Mouse (Mus musculus): ENCODE results near the gene Pitpnc1. TPM values are rescaled to one million over a fixed set of nuclear protein-coding genes. Genes with fewer than 3 reads are reported as not detected.

Gene Pitpnc1
- polyA plus RNA-seq, 1 experiment, result 2.4 TPM

DNA sequence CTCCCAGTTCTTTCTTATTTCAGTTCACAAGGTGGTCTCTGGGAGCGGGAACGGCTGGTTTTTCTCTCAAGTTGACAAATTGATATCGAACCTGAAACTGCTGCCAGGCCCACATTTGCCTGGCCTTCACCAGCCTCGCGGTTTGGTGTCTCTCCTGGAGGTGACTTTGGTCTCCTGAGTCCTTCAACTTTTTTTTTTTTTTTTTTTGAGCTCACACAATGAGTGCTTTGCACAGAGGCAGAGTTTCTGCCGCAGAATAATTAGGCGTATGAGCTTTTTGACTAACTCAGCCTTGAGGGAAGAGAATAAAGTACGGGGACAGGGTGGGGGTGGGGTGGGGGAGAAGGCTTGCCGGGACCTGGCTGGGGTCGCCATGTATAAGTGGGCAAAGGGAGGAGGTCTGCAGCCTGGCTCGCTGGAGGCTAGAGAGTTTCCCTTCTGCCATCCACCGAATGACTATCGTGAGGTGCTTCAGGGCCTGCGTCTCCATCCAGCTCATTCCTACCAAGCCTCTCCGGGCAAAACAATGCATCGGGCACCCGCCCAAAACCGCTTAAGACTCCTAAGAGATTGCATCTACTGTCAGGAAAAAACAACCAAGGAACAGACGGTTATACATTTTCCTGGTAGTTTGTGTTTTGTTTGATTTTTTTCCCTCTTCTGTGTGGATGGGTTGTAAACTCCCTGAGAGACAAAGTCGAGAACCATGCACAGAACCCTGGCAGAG lies 205.4 kb downstream of the Pitpnc1 start:
- DNase-seq (ENCODE audit: low read depth, low spot score), result no peak
- WGBS, result 79% methylated on average over 20 of the region's 20 CpGs

DNA sequence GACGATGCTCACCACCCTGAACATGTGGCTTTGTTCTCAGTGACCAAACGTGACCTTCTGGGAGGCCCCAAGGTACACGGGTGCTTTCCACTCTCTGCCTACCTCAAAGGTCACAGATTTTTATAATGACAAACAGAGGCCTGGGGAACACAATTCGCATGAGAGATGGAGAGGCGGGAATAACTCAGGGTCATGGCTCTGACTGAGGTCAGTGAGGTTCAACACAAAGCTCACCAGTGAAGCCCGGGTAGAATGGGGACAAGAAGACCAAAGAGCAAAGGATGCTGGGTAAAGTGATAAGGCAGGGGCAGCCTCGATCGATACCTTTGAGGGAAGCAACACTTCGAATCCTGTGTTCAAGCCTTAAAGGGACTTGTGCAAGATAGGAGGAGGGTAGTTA lies 206.7 kb downstream of the Pitpnc1 start:
- DNase-seq (ENCODE audit: low read depth, low spot score), result no peak
- 80% methylated on average over 9 of the region's 9 CpGs for WGBS

DNA sequence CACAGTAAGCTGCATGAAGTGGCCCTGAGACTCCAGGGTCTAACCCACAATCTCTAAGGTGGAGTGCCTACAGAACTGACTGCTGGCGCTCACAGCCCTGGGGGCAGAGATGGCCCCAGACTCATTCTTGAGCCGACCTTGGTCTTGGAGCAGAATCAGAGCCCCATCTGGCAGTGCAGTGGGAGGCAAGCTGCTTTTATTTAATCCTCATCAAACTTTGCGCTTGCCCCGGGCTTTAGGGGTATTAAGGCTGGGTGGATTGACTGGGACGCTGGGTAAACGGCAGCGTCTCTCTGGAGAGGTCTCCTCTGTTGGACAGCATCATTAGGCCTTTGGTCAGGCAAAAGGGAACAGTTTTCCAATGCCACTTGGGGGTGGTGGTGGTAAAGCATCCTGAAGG lies 211.1 kb downstream of the Pitpnc1 start:
- WGBS, result 87% methylated on average over 7 of the region's 7 CpGs
- DNase-seq (ENCODE audit: low read depth, low spot score), result no peak

DNA sequence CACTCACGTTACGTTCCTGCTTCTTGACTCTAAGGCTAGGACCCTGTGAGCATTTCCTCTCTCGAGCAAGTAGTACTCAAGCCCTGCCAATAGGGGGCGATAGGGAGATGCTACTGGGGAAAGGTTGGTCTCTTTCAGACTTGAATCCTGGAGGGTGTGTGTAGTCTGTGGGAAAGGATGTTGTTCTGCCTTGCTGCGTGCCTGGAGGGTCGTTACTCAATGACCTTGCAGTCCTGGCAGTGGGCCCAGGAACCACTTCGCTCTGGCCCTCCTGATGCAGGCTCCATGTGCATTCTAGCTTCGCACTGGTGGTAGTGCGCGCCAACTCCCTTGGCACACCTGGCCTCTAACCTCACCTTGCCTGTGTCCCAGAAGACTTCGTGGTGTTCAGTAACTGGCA lies 215.3 kb downstream of the Pitpnc1 start:
- DNase-seq (ENCODE audit: low read depth, low spot score), result no peak
- WGBS, result 73% methylated on average over 11 of the region's 11 CpGs

DNA sequence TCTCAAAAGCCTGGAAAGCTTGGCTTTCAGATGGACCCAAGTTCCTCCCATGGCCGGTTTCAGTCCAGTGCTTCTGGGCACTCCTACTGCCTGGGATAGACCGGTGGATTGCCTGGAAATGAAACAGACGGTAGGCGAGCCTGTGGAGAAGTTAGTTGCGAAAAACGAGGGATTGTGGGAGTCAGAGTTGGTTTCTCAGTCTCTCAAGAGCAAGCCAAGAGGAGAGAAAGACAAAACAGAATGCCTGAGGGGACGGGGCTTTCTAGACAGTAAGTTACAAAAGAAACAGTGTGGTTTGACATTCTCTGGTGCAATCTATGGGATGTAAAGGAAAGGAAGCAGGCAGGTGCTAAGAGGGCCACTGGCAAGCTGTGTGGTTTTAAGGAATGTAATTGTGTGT lies 216.3 kb downstream of the Pitpnc1 start:
- no peak for DNase-seq (ENCODE audit: low read depth, low spot score)
- WGBS, result 87% methylated on average over 7 of the region's 7 CpGs

DNA sequence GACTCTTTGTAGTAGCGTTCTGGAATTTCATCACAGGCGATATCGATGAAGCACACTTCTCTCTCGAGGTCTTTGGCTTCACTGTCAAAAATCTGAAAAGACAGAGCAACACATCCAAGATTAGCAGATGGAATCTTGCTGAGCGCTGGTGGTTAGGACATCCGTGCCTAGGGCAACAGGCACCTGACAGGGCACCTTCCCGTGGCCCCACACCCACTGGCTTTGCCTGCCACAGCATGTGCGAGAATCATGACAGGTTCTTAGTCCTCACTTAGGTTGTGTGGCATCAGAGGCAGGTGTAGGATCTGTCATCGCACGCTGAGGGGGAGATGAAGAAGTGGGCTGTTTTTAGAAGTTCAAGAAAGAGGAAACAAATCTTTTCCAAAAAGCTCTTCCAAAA lies 218.5 kb downstream of the Pitpnc1 start:
- WGBS, result 92% methylated on average over 10 of the region's 10 CpGs
- DNase-seq (ENCODE audit: low read depth, low spot score), result no peak

DNA sequence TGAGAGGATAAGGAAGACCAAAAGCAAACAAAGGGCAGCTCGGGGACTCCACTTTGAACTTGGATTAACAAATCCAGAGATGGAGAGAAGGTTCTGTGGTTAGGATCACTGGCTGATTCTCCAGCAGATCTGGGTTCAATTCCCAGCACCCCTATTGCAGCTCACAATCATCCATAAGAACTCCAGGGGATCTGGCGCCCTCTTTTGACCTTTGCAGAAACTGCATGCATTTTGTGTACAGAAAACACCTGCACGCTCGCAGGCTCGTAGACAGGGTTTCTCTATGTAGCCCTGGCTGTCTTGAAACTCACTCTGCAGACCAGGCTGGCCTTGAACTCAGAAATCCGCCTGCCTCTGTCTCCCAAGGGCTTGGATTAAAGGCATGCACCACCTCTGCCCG lies 219.0 kb downstream of the Pitpnc1 start:
- 87% methylated on average over 7 of the region's 7 CpGs for WGBS
- DNase-seq (ENCODE audit: low read depth, low spot score), result no peak

DNA sequence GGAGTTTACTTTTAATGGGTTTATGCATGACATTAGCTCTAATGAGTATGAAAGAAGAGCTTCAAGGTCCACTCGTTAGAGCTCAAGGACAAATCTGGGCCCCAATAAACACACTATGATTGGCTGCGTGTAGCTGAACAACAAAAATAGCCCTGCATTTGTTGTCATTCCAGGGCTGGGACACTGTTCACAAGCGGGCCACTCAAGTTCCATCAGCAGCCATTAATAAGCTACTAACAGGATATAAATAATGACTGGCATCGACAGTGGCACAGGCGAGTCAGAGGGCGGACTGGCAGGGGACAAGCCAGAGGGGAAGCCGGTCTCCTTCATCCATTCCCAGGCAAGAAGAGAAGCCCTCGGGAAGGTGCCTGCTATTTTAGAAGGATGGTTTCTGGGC lies 219.6 kb downstream of the Pitpnc1 start:
- DNase-seq (ENCODE audit: low read depth, low spot score), result no peak
- 92% methylated on average over 8 of the region's 8 CpGs for WGBS

DNA sequence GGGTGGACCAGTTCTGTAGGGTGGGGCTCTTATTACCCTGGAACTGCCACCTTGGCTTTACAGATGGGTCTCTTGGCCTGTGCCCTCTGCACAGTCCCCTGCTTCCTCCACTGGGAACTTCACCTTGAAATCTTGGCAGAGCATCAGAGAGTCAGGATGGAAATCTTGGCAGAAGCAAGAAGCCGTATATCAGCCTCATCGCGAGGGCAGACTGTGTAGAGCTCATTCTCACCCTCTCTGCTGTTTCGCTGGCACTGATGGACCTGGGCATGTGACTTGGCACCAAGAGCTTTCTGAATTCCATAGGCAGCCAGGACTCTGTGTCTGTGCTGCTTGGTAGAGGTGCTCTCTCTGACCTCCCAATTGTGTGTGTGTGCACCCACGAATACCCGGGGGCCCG lies 221.7 kb downstream of the Pitpnc1 start:
- no peak for DNase-seq (ENCODE audit: low read depth, low spot score)
- 65% methylated on average over 7 of the region's 7 CpGs for WGBS

DNA sequence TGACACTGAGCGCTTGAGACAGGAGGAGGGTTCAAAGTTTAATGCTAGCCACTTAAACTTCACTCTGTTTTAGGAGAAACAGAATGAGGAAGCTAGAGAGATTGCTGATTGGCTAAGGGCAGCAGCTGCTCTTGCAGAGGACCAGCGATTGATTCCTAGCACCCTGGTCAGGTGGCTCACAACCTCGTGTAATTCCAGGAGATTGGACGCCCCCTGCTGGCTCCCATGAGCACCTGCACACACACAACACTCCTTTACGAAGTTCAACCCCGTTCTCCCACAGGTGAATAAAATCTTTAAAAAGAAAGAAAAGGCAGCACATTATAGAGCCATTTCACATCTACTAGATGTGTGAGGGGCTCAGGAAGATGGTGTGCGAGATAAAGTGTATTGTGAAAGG lies 224.8 kb downstream of the Pitpnc1 start:
- 89% methylated on average over 7 of the region's 7 CpGs for WGBS
- no peak for DNase-seq (ENCODE audit: low read depth, low spot score)

DNA sequence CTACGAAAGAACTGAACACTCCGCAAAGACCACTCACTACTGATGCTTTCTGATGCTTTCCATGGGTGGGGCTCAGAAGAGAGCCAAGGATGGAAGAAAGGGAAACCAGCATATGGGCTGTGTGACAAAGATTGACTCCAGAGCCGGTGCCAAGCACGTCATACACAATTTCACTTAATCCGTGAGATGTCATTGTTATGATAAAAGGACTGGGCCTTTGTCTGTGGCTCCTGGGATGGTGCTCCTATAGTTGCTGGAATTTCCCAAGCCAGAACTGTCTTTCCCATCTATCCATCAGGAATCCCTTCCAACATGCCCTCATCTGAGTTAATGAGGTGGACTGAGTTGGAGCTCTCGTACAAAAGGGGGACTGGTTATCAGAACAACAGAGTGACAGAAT lies 227.4 kb downstream of the Pitpnc1 start:
- DNase-seq (ENCODE audit: low read depth, low spot score), result no peak
- WGBS, result 84% methylated on average over 6 of the region's 6 CpGs

DNA sequence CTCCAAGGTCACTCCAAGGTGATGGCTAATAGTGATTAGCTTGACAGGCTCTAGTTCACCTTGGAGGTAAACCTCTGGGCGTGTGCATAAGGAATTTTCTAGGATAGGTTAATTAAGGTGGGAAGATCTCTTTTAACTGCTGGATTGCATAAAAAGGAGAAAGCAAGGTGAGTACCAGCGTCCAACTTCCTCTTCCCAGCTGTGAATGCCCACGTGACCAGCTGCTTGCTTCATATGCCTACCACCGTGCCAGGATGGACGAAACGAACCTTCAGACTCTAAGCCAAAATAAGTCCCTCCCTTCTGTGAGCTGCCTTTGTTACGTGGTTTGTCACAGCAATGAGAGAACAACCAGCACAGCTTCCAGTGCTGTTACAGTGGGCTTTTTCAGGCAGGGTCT lies 228.8 kb downstream of the Pitpnc1 start:
- WGBS, result 62% methylated on average over 7 of the region's 7 CpGs

DNA sequence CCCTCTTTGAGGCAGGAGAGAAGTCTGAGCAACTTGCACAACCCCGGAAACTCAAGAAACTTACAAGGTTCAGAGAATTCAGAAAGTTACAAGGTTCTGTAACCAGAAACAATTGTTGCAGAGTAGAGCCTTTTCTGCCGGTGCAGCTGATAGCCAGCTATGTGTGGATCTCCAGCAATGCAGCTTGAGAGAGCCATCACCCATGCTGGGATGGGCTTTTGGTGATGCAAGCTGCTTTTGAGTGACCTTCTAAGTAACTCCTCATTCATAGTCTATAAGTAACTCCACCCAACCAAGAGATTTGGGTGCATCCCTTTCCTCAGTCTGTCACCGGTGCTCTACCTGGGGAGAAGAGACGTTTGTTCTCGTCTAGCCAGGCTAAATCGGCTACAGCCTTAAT lies 232.0 kb downstream of the Pitpnc1 start:
- WGBS, result 92% methylated on average over 6 of the region's 6 CpGs
- DNase-seq (ENCODE audit: low read depth, low spot score), result no peak

More for the DNA sequence above, 228.8 kb downstream of the Pitpnc1 start:
- DNase-seq (ENCODE audit: low read depth, low spot score), result no peak

DNA sequence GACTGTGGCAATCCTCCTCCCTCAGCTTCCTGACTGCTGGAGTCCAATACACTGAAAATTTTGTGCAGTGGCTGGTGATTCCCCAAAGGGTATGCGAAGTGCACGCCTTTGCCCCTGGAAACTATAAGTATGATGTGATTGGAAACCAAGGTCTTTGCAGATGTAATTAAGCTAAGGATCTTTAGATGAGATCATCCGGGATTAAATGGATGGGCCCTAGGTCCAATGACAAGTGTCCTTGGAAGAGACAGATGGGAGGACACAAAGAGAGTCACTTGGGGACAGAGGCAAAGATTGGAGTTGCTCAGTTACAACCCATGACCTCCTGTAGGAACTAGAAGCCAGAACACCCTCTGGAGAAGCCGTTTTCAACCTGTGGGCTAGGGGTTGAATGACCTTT lies 233.0 kb downstream of the Pitpnc1 start:
- no peak for DNase-seq (ENCODE audit: low read depth, low spot score)
- 78% methylated on average over 4 of the region's 4 CpGs for WGBS

DNA sequence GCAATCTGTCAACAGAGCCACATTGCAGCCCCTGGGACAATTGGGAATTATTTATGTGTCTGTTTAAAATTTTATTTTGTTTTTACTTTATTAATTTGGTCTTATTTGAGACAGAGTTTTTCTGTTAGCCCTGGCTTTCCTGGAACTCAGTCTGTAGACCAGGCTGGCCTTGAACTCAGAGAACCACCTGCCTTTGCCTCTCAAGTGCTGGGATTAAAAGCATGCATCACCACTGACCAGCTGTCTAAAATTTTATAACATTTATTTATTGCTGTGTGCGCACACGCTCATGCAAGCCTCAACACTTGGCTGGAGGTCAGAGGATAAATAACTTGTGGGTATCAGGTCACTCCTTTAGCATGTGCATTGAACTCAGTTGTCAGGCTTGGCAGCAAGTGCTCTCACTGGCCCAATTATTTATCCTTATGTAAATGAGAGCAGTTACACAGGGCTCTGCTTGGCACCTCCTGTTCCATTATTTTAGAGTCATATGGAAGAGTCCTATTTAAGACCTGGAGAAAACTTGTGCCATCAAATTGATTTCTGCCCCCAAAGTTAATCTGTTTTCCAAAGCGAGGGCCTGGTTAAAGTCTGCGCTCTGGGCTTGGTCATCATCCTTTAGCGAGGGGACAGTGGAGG lies 237.1 kb downstream of the Pitpnc1 start:
- 80% methylated on average over 5 of the region's 5 CpGs for whole genome bisulfite sequencing
- DNase-seq (ENCODE audit: low read depth, low spot score), result no peak

DNA sequence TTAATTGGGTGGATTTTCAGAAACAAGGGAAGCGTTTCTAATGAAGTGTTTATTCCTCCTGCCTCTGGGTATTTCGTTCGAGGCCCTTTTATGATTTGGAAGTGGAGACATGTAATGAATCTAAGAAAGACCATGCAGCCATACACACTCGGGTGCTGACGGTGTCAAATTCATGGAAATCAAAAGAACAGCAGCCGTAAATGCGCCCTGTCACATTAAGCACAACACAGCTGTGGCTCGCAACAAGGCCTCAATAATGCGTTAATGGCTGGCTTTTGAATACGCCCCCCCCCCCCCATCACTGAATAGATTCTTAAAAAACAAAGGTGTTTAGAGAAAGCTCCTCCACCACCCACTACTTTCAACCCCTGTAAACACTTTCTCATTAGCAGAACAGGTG lies 240.4 kb downstream of the Pitpnc1 start:
- WGBS, result 81% methylated on average over 10 of the region's 10 CpGs
- no peak for DNase-seq (ENCODE audit: low read depth, low spot score)

DNA sequence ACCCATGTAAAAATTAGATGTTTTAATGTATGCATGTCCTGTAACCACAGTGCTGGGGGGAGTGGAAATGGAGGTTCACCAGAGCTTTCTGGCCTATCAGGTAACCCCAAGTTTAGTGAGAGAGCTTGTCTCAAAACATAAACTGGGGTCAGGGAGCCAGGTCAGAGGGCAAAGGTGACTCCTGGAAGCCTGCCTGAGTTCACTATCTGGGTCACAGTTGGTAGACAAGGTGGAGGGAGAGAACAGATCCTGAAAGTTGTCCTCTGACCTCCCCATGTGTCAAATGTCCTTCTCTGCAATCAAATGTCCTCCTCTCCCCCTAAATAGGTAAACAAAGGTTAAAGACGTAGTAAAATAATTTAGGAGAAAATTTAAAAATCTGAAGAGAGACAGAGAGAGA lies 244.1 kb downstream of the Pitpnc1 start:
- no peak for DNase-seq (ENCODE audit: low read depth, low spot score)
- WGBS, result 75% methylated on average over 1 of the region's 1 CpGs

DNA sequence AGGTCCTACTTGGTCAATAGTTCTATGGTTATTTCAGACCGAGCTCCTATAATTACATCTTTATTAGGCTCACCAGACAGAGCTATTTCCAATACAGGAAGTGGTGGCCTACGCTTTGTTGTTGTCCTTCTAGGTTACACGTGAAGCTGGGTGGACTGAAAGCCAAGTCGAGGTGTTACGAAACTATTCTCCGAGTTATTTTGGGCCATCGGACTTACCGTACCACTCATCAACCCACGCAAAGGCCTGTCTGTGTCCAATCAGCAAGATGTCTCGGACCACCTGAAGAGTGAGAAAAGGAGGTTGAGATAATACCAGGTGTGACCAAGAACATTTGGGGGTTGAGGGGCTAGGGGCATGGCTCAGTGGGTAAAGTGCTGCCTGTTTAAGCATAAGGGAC lies 244.5 kb downstream of the Pitpnc1 start:
- DNase-seq (ENCODE audit: low read depth, low spot score), result no peak
- WGBS, result 91% methylated on average over 10 of the region's 10 CpGs

DNA sequence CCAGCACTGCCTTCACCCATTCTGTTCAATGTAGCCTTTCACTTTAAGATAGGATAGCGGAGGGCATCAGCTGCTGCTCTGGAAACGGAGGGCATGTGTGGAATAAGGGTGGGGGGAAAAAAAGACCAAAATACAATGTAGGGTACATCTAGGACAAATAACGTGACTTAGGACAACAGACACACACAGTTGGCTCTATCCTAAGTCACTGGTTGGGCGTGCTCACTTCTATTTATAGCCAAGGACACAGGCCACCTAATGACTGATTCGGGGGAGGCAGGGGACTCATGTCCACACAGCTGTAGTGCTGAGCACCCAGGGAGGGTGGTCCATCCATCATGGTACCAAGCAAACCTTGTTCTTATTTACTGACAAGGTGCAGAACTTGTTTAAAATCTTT lies 245.2 kb downstream of the Pitpnc1 start:
- 76% methylated on average over 5 of the region's 5 CpGs for WGBS
- no peak for DNase-seq (ENCODE audit: low read depth, low spot score)

DNA sequence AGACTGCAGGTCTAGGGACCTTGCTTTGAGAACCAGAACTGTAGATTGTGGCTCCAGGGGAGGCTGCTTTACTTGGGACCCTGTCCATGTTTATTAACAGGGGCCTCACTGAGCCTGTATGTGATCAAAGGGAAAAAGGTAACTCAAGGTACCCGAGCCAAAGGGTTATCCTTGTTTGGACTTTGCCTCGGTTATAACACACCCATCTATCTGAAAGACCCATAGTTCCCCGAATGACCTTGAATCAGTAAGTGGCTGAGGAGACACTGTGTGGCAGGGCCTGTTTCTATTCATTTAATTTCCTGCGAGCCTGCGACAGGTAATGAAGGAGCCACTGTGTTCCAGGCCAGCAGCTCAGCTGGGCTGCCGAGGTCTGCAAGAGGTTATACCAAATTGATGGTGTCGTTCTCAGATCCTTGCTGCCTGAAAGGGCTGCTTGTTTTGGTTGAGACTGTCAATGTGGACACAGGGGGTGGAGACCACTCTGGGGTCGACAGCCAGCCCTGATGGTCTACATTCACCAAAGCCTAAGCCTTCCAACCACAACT lies 246.8 kb downstream of the Pitpnc1 start:
- no peak for DNase-seq (ENCODE audit: low read depth, low spot score)
- WGBS, result 38% methylated on average over 8 of the region's 8 CpGs

DNA sequence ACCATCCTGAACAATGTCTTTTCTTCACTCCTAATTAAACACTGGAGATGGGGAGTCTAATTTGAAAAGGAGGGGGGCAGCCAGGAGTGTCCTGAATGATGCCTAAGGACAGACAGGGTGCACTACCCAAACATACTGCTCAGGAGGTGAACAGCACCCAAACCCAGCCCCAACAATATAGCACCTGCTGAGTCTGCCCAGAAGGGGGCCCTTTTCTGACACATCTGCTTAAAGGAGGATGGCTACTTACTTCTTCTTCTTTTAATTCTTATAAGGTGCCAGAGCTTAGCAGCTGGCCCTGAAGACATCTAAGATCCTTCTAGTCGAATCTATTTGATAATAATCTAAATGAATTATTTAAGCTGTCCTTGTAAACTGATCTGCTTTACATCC lies 247.3 kb downstream of the Pitpnc1 start:
- 39% methylated on average over 1 of the region's 1 CpGs for WGBS
- no peak for DNase-seq (ENCODE audit: low read depth, low spot score)

Data from large intestine, adult 2 months (tissue).